Mouse (Mus musculus) frontal cortex, postnatal 36 days (tissue): Measurements from ENCODE around the gene Shcbp1.
"Not testable (repeated sequence)": the region's sequence is repeated elsewhere in the genome, so short reads cannot be mapped to it uniquely, and the experiment has no call there.

Experiments used
- DNase-seq, 2 experiments: peaks; one replicate each; pipeline ENCODE4 v3.0.0; 2022; ENCODE audit warnings: low spot score in 2 of 2

The Shcbp1 gene

DNA sequence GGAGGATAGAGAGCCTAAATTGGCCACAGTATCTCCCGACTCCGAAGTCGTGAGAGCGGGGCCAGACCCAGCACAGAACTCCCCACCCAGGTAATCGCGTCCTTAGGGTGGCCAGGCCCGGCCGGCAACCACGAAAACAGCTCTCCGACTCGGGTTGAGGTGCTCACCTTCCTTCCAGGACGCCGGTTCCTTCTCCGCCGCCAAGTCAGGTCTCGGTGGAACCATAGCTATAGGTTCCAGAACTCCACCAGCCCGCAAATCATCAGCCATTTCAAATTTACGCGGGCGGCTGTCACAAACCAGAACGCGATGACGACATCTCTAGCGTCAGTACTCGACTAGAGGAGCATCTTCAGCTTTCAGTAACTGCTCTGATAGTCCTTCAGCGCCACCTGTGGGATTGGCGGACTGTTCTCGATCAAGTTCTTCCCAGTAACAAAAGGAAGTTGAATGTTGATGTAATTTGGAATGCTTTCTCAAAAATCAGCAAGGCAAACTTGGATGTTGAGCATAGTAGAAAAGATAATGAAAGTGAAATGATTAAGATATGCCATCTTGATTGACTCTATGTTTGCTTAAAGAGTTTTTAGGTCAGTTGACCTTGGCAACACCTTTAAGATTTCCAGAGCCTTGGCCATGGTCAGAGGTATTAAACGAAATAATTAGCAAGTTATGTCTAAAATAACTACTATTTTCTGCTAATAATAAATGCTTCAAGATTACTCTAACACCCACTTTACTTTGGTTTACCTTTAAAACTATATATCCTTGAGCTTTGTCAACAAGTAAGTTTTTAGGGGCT, at the start of gene Shcbp1:
Gene Shcbp1, minus strand, starts transcription at position 314 of the 802 bp plus-strand sequence.
- peak; percentile 88 to 95 for DNase-seq

DNA sequence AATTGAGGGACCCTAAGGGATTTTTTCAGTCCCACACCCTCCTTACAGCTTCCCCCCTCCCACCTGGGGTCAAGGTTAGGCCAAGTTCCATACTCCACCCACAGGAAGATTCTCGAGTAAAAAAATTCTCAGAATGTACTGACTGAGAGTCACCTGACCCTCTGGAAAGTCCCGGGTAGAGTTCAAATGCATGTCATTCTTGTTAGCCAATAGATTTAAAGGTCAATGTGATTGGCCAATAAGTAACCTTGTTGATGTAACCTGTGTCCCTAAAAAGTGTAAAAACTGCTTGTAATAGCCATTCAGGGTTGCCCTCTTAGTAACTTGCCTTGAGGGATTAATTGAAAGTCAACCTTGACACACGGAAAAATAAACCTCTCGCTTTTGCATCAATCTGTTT, 29.5 kb upstream of the Shcbp1 start:
- no peak for DNase-seq

DNA sequence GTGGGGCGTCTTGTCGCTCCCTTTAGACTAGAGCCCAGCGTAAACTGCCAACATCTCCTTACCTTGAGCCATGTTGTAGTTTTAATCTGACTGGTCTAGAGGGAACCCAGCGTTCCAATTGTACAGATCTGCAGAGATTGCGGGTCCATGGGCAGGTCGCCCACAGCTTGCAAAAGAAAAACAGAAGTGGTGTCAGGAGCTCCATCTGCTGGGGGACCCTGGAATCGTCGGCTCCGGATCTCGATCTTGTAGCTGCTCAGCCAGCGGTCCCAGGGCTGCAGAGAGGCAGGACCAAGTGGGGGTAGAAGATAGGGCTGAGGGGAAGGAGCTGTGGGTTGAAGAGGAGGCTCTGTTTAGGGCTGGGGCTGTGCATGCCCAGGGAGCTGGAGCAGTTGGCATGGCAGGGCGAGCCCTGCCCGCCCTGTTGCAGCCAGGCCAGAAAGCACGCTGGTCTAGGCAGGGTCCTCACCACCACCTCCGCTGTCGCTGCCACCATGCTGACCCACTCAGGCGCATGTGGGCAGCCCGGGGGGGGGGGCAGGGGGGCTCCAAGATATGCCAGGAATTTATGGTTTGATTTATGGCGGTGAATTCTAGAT, 21.3 kb upstream of the Shcbp1 start:
- DNase-seq = peak; percentile 19 to 28

DNA sequence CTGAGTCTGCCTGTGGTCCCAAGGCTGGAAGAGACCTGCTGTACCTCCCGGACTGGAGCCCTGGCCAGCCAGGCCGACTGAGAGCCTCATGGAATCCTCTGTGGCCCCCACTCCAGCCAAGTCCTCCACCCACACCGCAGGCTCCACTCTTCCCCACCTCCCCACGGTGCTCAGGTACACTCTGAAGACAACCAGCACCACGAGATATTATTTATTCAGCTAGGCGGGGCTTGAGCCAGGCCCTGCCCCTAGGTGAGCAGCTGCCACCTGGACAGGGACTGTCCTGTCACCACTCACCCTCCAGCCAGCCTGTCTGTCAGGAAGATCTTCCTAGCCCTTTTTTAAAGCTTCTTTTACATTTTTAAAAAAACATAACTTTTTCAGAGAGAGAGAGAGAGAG, 1.1 kb downstream of the Shcbp1 start:
- DNase-seq = no peak

DNA sequence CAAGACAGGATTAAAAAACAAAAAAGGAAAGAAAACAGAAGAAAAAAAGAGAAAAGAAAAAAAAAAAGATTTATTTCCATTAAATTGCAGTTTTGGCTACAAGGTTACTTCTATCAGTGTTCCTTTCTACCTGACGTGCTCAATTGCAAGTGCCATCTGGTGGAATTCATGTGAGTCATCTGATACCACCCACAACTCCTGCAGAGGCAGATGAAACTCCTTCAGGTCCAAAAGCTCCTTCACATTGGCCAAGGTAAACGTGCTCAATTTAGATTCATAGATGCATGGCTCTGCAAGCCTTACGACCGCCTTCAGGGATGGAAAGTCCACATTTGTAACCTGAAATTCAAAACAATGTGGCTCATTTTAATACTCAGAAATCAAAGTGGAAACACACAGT, 14.6 kb downstream of the Shcbp1 start:
- DNase-seq = peak; percentile 39 to 61

DNA sequence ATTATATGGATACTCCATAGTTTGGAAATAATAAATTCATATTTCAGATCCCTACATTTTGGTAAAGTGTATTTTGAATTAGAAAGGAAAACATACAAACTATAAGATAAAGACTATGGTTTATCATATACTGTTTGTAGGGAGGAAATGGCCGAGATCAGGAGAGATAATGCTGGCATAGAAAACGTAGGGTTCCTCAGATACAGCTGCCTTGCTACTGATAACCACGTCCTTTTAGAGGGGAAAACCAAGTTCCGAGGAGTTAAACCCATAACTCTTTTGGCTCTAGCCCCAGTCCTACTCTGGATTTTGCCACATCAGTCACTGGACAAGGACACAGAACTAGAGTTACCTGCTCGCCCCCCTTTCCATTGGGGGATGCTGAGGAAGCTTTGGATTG, 26.3 kb downstream of the Shcbp1 start:
- DNase-seq = no peak

DNA sequence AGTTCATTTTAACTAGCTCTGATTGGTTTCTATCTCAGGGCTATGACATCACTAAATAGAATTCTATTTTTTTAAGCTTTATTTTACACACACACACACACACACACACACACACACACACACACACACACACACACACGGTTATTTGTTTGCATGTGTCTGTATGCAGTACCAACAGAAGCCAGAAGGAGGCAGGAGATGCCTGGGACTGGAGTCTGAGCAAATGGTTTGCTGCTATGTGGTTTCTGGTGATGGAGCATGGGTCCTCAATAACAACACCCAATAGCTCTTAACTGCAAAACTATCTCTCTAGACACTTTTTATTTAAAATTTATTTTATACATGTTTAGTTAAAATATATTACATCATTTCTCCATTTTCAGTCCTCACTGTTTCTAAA, 48.4 kb downstream of the Shcbp1 start:
- no peak for DNase-seq

DNA sequence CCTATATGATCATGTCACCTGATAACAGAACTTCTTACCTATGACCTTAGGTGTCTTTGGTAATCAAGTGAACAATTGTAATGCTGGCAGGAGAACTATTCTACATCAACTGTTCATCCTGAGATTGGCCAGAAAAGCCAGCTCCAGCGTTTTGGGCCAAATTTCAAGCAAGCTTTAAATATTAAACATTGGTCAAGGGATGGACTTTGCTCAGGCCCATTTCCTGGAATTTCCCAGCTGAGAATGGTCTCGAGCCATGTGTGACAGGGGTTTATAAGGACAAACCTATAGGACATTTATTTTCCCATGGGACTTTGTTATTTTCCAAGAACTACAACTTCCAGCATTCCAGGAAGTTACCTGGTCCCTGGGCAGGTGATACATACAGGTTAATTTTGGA, 63.8 kb downstream of the Shcbp1 start:
- no peak for DNase-seq

DNA sequence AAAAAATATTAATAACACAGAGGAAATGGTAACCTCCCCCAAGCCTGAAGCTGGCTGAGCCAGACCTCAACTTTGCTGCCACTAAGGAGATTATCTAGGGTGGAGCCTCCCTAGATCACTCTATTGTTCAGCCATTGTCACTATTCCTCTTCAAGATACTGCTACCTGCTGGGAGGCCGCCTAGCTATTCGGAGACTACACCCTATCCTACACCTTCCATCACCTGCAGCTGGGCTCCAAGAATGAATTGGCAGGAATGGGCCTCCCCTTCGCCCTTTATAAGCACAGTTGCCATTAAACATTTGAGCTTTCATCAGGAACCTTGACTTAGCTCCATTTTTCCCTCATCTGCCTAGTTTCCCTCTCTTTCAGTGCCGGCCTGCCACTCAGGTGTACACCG, 71.0 kb downstream of the Shcbp1 start:
- DNase-seq = not testable (repeated sequence)

DNA sequence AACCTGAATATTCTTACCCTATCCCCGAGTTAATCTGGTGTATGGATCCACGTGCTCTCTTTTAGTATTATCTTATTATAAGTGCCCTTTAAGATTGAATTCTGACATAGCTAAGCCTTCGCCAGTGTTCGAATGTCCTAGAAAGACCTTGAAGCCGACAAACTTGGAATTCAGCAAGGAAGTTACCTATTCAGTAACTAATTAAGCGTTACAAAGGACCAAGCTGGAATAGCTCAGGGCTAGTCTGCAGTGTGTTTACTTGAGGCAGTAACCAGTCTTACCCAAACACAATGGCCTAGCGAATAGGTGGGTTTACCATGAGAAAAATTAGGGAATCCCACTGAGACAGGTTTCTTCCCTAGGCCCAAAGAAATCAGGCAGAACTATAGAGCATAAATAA, 71.5 kb downstream of the Shcbp1 start:
- DNase-seq = not testable (repeated sequence)

DNA sequence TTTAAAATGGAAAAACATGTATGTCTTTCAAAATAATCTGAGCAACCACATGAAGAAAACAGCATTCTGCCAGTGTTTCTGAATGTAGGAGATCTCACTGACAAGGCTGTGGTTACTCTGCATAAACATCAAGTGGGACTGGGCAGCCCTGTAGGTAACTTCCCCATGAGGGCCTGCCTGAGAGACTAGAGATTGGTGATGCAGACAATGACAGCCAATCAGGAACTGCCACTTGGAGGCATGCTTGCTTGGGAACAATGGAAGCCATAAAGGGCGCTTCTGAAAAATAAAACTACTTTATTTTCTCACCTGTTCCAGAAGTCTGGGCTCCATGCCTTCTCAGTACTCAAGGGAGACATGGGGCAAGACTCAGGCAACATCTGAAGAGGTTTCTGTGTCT, 87.7 kb downstream of the Shcbp1 start:
- no peak for DNase-seq
